Mouse (Mus musculus): ENCODE results near the gene Cer1.

Cer1 gene

DNA sequence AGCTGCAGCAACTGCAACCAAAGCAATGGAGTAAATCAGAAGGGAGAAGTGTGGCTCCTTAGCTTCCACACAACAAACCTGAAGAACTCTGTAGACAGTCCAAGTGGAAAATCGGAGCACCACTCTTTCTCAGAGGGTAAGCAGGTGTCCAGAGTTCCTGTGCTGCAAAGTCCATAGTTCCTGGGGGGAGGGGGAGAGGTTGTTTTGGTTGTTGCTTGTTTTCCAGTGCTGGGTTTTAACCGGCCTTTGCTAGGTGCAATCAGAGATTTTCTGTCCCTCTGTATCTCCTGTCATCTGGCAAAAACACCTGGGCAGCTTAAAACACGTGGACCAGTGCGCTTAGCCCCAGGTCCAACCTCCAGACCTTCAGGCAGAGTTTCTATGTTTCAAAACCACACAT lies 10.2 kb downstream of the Cer1 start:
- ATAC-seq (ENCODE audit: low TSS enrichment) = no peak

- ATAC-seq (ENCODE audit: low TSS enrichment) = no peak
These were observed 12.4 kb downstream of the Cer1 start for GRCm38 (mm10) chr4:82872548-82872947.

DNA sequence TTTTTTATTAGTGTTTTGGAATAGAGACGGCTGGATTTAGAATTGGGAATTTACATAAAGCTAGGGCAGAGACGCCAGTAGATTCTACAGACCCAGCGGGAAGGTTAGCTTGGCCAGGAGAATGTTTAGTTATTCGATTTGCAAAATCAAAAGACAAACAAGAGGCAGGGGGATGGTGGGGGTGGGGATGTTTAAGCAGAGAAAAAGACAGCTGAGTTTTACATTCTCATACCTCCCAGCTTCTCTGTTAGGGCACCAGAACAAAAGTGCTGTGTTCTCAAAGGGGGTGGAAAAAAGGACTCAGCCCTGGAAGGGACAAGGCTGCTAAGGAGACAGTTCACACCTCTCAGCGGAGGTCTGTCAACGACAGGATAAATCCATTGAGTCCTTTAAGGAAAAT lies 12.8 kb downstream of the Cer1 start:
- ATAC-seq (ENCODE audit: low TSS enrichment) = no peak

DNA sequence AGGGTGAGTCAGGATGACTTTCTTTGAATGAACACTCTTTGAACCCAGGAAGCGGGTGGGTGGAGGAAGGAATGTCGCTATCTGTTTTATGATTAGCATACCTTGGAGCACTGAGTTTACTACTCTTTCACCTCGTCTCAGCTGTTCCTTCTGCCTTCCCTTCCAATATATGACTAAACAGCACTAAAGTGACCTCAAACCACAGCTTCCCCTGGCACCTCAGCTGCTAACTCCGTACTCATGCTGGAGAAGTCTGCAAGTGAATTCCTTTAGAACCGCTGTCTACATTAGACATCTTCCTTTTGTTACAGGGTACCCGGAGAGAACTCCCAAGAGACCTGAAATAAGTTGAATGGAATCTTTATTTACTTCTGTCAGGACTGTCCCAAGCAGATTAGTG lies 14.0 kb downstream of the Cer1 start:
- no peak for ATAC-seq (ENCODE audit: low TSS enrichment)

- ATAC-seq (ENCODE audit: low TSS enrichment) = no peak
These were observed 17.1 kb downstream of the Cer1 start for GRCm38 (mm10) chr4:82867731-82868445.

DNA sequence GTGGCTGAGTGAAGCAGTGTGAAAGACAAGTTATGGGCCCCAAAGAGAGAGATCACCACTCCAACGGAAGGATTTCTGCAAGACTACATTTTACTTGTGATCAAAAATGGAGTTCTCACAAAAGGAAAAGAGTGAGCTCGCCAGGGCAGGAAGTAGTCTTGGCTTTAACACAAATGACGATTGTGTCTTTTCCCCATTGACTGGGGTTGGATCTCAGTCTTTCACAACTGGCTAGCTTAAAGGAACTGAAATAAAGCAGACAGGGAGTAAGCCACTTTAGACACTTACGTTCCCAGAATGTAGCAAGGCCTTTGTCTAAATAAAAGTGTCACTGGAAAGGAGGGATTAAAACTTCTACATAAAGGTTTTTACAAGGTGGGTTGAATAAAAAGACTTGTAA lies 17.8 kb downstream of the Cer1 start:
- ATAC-seq (ENCODE audit: low TSS enrichment) = no peak

DNA sequence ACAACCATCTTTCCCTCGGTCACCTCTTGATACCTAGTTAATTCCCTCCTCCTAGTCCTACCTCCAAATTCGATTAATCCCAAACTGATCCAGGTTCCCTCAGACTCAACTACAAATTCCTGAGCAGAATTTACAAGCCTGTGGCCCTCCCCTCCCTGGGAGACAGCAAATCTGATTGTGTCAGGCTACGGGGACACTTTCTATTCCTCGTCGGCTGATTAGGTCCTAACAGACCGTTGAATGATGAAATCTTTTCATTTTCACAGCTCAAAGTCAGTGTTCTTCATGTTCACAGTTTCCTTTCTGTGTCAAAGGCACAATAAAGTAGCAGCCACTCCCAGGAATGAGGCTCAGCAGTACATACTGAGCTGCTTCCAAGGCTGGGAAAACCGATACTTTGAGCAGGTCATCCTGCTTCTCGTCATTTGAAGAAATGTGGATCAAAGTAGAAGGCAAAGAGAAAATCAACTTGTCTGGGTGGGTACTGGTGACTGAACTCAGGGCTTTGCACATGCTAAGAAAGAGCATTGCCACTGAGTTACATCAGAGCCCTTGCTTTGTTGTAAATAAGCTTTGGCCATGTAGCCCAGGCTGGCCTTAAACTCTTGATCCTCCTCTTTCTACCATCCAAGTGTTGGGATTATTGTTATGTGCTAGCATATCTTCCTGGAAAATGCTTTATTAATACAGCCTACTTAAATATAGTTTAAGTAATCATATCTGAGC lies 19.8 kb downstream of the Cer1 start:
- no peak for ATAC-seq (ENCODE audit: low TSS enrichment)

DNA sequence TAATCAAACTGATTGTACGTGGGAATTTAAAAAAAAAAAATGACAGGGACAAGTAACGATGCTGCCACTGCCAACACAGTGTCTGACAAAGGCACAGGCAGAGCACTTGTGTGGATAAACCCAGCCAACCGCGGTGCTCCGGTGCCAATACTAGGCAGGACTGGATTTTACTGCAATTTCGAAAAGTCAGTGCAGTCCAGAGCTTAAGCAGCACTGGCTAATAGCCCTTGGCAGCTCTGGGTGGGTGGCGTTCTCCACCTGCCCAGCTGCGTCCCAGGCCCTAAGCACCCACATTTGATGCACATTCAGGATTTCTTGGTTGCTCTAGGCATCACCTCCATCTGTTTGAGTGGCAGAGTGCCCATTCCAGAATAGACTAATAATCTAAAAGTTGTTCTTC lies 21.6 kb downstream of the Cer1 start:
- no peak for ATAC-seq (ENCODE audit: low TSS enrichment)

- no peak for ATAC-seq (ENCODE audit: low TSS enrichment)
These were observed 23.5 kb downstream of the Cer1 start for GRCm38 (mm10) chr4:82861451-82861850.

DNA sequence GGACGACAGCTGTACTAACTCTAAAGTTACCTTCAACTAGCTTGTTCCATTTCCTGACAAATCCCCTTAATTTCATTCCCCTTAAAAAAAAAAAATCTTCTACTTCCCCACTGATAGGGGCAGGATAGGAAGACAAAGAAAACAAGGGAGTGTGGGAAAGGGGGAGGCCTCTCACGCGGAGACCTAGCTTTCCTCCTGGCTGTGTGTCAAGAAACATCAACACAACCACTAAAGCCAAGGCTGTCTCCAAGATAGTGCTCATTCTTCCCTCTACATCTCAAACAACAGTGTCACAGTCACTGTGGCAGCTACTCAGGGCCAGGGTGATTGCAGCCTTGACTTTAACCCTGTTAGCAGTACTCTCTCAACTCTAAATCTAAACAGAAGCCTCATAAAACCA lies 24.4 kb downstream of the Cer1 start:
- ATAC-seq (ENCODE audit: low TSS enrichment) = no peak

GRCm38 (mm10) chr4:82859131-82860125 lies 25.5 kb downstream of the Cer1 start, which contains the start of gene Zdhhc21:
Gene Zdhhc21, minus strand, starts transcription at chr4:82859958.
- peak; percentile 94 for ATAC-seq (ENCODE audit: low TSS enrichment)

GRCm38 (mm10) chr4:82858431-82859010 lies 26.4 kb downstream of the Cer1 start:
- ATAC-seq (ENCODE audit: low TSS enrichment) = no peak

- no peak for ATAC-seq (ENCODE audit: low TSS enrichment)
These were observed 28.0 kb downstream of the Cer1 start for GRCm38 (mm10) chr4:82856986-82857385.

DNA sequence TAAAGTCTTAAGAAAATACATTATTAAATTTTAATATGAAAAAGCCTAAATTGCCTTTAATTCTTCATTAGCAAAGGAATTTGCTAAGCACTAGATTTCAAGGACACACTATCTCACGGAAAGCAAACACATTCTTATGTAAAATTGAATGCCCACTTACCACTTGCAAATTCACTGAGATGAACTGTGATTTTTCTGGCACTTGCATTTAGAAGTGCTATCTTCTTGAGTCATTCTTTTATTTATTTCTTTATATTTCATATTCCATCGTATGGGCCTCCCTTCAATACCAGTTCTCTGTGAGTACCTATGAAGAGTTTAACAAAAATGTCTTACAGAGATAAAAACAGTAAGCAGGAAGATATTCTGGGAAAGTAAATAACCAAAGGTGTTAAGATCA lies 31.1 kb downstream of the Cer1 start:
- peak; percentile 58 for ATAC-seq (ENCODE audit: low TSS enrichment)

DNA sequence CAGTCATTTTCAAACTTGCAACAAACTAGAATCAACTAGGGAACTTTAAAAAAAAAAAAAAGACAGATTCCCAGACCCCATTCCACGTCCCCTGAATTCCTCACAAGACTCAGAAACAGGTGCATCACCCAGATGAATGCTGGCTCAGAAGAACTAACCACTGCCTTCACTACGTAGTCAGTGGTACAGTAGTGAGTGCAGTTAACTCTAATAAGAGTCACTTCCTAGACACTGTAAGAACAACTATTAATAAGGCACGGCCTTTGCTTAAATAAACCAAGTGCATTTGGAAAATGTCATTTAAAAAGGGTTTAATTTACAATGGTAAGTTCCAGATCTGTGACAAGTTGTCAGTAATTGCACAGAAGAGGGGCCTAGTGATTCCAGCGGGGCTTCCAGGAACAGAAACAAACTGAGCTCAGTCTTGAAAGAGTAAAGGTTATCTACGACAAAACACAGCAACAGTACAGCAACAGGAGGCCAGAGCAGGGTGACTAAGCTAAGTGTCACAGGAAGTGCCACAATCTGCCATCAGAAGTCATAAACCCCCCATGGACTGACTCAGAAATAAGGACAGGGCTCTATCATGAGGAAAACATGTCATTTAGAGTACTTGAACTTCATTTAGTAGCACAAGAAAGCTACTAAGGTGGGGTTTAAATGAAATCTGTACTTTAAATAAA lies 36.3 kb downstream of the Cer1 start:
- ATAC-seq (ENCODE audit: low TSS enrichment) = no peak

GRCm38 (mm10) chr4:82837526-82838240 lies 47.3 kb downstream of the Cer1 start:
- ATAC-seq (ENCODE audit: low TSS enrichment) = no peak
